Mouse (Mus musculus): Measurements from ENCODE around the gene Fbxw18. TPM values are rescaled to one million over a fixed set of nuclear protein-coding genes. Genes with fewer than 3 reads are reported as not detected.

The Fbxw18 gene
- polyA plus RNA-seq (2014; fragmentation: Illumina TruSeq; extraction: RNeasy Lipid Tissue Mini Kit (QIAGEN cat#74804); ENCODE audit: low read depth, low replicate concordance), result not detected

DNA sequence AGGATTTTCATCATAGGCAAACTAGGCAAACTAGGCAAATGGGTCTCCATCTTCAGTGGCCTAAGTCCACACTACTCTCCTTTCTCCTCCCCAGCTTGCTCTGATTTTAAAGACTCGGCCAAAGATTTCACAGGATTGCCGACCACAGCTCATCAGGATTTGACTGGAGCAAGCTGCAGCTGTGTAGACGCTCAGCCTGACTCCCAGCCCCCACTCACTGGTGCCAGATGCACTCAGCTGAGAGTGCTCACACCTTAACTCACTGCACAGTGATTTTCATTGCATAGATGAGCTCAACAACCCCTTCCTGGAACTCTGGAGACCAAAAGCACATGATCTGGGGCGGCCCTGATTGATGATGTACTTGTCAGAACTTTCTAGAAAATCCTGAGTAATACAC lies at the start of gene Fbxw18:
TSS of gene Fbxw18 (minus strand) at position 101 of the 400 bp plus-strand sequence.

DNA sequence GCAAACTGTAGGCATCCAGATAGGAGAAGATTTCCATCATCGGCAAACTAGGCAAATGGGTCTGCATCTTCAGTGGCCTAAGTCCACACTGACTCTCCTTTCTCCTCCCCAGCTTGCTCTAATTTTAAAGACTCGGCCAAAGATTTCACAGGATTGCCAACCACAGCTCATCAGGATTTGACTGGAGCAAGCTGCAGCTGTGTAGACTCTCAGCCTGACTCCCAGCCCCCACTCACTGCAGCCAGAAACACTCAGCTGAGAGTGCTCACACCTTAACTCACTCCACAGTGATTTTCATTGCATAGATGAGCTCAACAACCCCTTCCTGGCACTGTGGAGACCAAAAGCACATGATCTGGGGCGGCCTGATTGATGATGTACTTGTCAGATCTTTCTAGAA lies 43.5 kb upstream of the Fbxw18 start, which contains the start of gene Fbxw26:
TSS of gene Fbxw26 (minus strand) at position 101 of the 400 bp plus-strand sequence.

DNA sequence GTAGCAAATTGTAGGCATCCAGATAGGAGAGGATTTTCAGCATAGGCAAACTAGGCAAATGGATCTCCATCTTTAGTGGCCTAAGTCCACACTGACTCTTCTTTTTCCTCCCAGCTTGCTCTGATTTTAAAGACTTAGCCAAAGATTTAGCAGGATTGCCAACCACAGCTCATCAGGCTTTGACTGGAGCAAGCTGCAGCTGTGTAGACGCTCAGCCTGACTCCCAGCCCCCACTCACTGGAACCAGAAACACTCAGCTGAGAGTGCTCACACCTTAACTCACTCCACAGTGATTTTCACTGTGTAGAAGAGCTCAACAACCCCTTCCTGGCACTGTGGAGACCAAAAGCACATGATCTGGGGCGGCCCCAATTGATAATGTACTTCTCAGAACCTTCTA lies 37.9 kb downstream of the Fbxw18 start, which contains the start of gene Fbxw25:
TSS of gene Fbxw25 (minus strand) at position 101 of the 400 bp plus-strand sequence.

Other genes with a start within 250 kb of the Fbxw18 start
- gene Fbxw19, start 206.8 kb downstream of the Fbxw18 start, polyA plus RNA-seq (2014; fragmentation: Illumina TruSeq; extraction: RNeasy Lipid Tissue Mini Kit (QIAGEN cat#74804); ENCODE audit: low read depth, low replicate concordance), result not detected
- 4.3 TPM for gene Fbxw15, start 134.4 kb downstream of the Fbxw18 start, polyA plus RNA-seq (2014; fragmentation: Illumina TruSeq; extraction: RNeasy Lipid Tissue Mini Kit (QIAGEN cat#74804); ENCODE audit: low read depth, low replicate concordance)
- gene Fbxw24, start 76.6 kb downstream of the Fbxw18 start, polyA plus RNA-seq (2014; fragmentation: Illumina TruSeq; extraction: RNeasy Lipid Tissue Mini Kit (QIAGEN cat#74804); ENCODE audit: low read depth, low replicate concordance), result not detected
- gene Fbxw25, start 38.0 kb downstream of the Fbxw18 start, polyA plus RNA-seq (2014; fragmentation: Illumina TruSeq; extraction: RNeasy Lipid Tissue Mini Kit (QIAGEN cat#74804); ENCODE audit: low read depth, low replicate concordance), result not detected
- not detected for gene Fbxw26, start 43.4 kb upstream of the Fbxw18 start, polyA plus RNA-seq (2014; fragmentation: Illumina TruSeq; extraction: RNeasy Lipid Tissue Mini Kit (QIAGEN cat#74804); ENCODE audit: low read depth, low replicate concordance)
- not detected for gene Fbxw27, start 88.0 kb upstream of the Fbxw18 start, polyA plus RNA-seq (2014; fragmentation: Illumina TruSeq; extraction: RNeasy Lipid Tissue Mini Kit (QIAGEN cat#74804); ENCODE audit: low read depth, low replicate concordance)
- gene Spink8, start 109.6 kb upstream of the Fbxw18 start, polyA plus RNA-seq (2014; fragmentation: Illumina TruSeq; extraction: RNeasy Lipid Tissue Mini Kit (QIAGEN cat#74804); ENCODE audit: low read depth, low replicate concordance), result 48.1 TPM
- gene Nme6, start 130.0 kb upstream of the Fbxw18 start, polyA plus RNA-seq (2014; fragmentation: Illumina TruSeq; extraction: RNeasy Lipid Tissue Mini Kit (QIAGEN cat#74804); ENCODE audit: low read depth, low replicate concordance), result 2.1 TPM
- not detected for gene Camp, start 146.9 kb upstream of the Fbxw18 start, polyA plus RNA-seq (2014; fragmentation: Illumina TruSeq; extraction: RNeasy Lipid Tissue Mini Kit (QIAGEN cat#74804); ENCODE audit: low read depth, low replicate concordance)
- gene Cdc25a, start 172.9 kb upstream of the Fbxw18 start, polyA plus RNA-seq (2014; fragmentation: Illumina TruSeq; extraction: RNeasy Lipid Tissue Mini Kit (QIAGEN cat#74804); ENCODE audit: low read depth, low replicate concordance), result 7.8 TPM
- gene Map4, start 228.8 kb upstream of the Fbxw18 start, polyA plus RNA-seq (2014; fragmentation: Illumina TruSeq; extraction: RNeasy Lipid Tissue Mini Kit (QIAGEN cat#74804); ENCODE audit: low read depth, low replicate concordance), result 25.2 TPM

Measured in kidney, adult 10 weeks (tissue).